Mouse (Mus musculus): ENCODE measurements around the gene Trim2.

Gene Trim2

GRCm38 (mm10) chr3:84286311-84286710, 20.4 kb downstream of the Trim2 start:
- no peak for DNase-seq (ENCODE audit: low read depth, low spot score)

- DNase-seq (ENCODE audit: low read depth, low spot score), result no peak
These were observed 21.9 kb downstream of the Trim2 start for GRCm38 (mm10) chr3:84284796-84285195.

GRCm38 (mm10) chr3:84283524-84283923, 23.2 kb downstream of the Trim2 start:
- DNase-seq (ENCODE audit: low read depth, low spot score), result no peak

GRCm38 (mm10) chr3:84281936-84282371, 24.7 kb downstream of the Trim2 start:
- DNase-seq (ENCODE audit: low read depth, low spot score), result no peak

- no peak for DNase-seq (ENCODE audit: low read depth, low spot score)
These were observed 27.9 kb downstream of the Trim2 start for GRCm38 (mm10) chr3:84278809-84279208.

GRCm38 (mm10) chr3:84275124-84275523, 31.6 kb downstream of the Trim2 start:
- no peak for DNase-seq (ENCODE audit: low read depth, low spot score)

GRCm38 (mm10) chr3:84272293-84273015, 34.2 kb downstream of the Trim2 start:
- DNase-seq (ENCODE audit: low read depth, low spot score), result no peak

GRCm38 (mm10) chr3:84271794-84272193, 34.9 kb downstream of the Trim2 start:
- no peak for DNase-seq (ENCODE audit: low read depth, low spot score)

GRCm38 (mm10) chr3:84271058-84271457, 35.6 kb downstream of the Trim2 start:
- DNase-seq (ENCODE audit: low read depth, low spot score), result no peak

GRCm38 (mm10) chr3:84270624-84270995, 36.1 kb downstream of the Trim2 start:
- no peak for DNase-seq (ENCODE audit: low read depth, low spot score)

- no peak for DNase-seq (ENCODE audit: low read depth, low spot score)
These were observed 36.6 kb downstream of the Trim2 start for GRCm38 (mm10) chr3:84269987-84270623.

- DNase-seq (ENCODE audit: low read depth, low spot score), result peak; percentile 7
These were observed 38.2 kb downstream of the Trim2 start for GRCm38 (mm10) chr3:84268434-84268833.

GRCm38 (mm10) chr3:84266391-84266931, 40.2 kb downstream of the Trim2 start:
- no peak for DNase-seq (ENCODE audit: low read depth, low spot score)

GRCm38 (mm10) chr3:84265084-84265483, 41.6 kb downstream of the Trim2 start:
- no peak for DNase-seq (ENCODE audit: low read depth, low spot score)

- no peak for DNase-seq (ENCODE audit: low read depth, low spot score)
These were observed 42.3 kb downstream of the Trim2 start for GRCm38 (mm10) chr3:84264395-84264794.

- no peak for DNase-seq (ENCODE audit: low read depth, low spot score)
These were observed 43.9 kb downstream of the Trim2 start for GRCm38 (mm10) chr3:84262804-84263203.

- DNase-seq (ENCODE audit: low read depth, low spot score), result no peak
These were observed 44.8 kb downstream of the Trim2 start for GRCm38 (mm10) chr3:84261863-84262262.

- no peak for DNase-seq (ENCODE audit: low read depth, low spot score)
These were observed 45.8 kb downstream of the Trim2 start for GRCm38 (mm10) chr3:84260837-84261236.

- no peak for DNase-seq (ENCODE audit: low read depth, low spot score)
These were observed 46.6 kb downstream of the Trim2 start for GRCm38 (mm10) chr3:84260024-84260535.

GRCm38 (mm10) chr3:84259281-84260023, 47.2 kb downstream of the Trim2 start:
- DNase-seq (ENCODE audit: low read depth, low spot score), result peak; percentile 39

GRCm38 (mm10) chr3:84258518-84259031, 48.1 kb downstream of the Trim2 start:
- no peak for DNase-seq (ENCODE audit: low read depth, low spot score)

- no peak for DNase-seq (ENCODE audit: low read depth, low spot score)
These were observed 48.6 kb downstream of the Trim2 start for GRCm38 (mm10) chr3:84257989-84258517.

Measured in A20 (cell line).